Mouse (Mus musculus): ENCODE data around the gene Galk2.

- no peak for TF ChIP-seq CTCF (IDR thresholded peaks at IDR 0.05)
- TF ChIP-seq POLR2A (IDR thresholded peaks at IDR 0.05; ENCODE audit: insufficient read depth, low read depth, low read length): no peak
- no peak for TF ChIP-seq EP300 (IDR thresholded peaks at IDR 0.05; ENCODE audit: insufficient read depth, low read depth, low read length)
Observed at GRCm38 (mm10) chr2:125896355-125896754, 37.4 kb downstream of the Galk2 start.

Data from heart, adult 2 months (tissue).